Mouse (Mus musculus) splenic B cell, adult 2 months (primary cell): ENCODE measurements at regions not wholly inside any gene's neighbourhood (a gene's known extent, or its start where the extent isn't known, plus 50 kb on each side); places are given as distances from the start of the nearest gene placed in this dataset.

Source experiments
- DNase-seq: peaks from one replicate; pipeline ENCODE4 v3.0.0-alpha.2; 2011; ENCODE audit warnings: low read depth, low spot score
- H3K27me3 ChIP-seq: 2 replicates; pipeline ENCODE4 v1.6.1; 2012; ENCODE audit warnings: mild to moderate bottlenecking, low read length, moderate library complexity, mixed read lengths; ENCODE audit not compliant: control insufficient read depth, poor library complexity, insufficient read depth, severe bottlenecking
- H3K36me3 ChIP-seq: 2 replicates; pipeline ENCODE4 v1.6.1; 2012; ENCODE audit warnings: mild to moderate bottlenecking, low read length, moderate library complexity, mixed read lengths; ENCODE audit not compliant: control insufficient read depth, poor library complexity, insufficient read depth, severe bottlenecking

DNA sequence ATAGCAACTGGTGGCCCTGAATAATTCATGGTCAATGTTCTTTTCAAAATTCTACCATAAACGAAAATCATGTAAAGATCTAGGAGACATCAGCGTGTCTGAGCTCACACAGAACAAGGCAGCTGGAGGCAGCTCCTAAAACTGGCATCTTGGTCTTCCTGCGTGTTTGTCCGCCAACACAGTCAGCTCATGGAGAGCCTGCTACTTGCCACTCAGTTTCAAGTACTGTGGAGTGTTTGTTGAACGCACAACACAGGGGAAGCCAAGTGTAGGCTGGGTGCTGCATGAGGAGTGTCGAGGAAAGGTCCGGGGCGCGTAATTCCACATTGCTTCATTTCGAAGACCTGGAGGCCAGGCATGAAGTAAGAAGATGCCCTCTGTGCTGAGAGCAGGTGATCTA is 139.0 kb upstream of the Frmd6 start:
- DNase-seq = no peak
- Histone ChIP-seq H3K27me3 (no peaks in the 10 kb centered on the region), H3K36me3 (no peaks in the 10 kb centered on the region)

DNA sequence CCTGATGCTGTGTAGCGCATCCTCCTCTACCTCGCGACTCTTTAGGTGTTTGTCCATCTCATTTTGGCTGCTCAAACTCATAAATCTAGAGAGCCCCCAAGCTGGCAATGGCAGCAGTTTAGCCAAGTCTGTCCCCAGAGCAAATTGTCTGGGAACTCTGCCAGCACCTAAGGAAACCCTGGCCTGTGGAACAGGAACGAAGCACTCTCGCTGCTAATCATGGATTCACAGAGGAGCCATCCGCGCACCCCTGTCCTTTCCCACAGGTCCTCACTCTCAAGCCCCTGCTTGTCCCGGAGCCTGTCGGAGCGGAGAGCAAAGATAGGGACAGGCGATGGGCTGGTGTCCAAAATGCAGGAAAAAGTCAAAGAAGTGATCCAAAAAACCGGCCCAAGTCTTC is 138.3 kb upstream of the Frmd6 start:
- no peak for DNase-seq
- H3K27me3 ChIP-seq = no peaks in the 10 kb centered on the region
- no peaks in the 10 kb centered on the region for H3K36me3 ChIP-seq

GRCm38 (mm10) chr12:70695162-70695561 is 130.2 kb upstream of the Frmd6 start:
- H3K36me3 ChIP-seq = no peaks in the 10 kb centered on the region
- no peaks in the 10 kb centered on the region for H3K27me3 ChIP-seq
- DNase-seq = peak; percentile 33

DNA sequence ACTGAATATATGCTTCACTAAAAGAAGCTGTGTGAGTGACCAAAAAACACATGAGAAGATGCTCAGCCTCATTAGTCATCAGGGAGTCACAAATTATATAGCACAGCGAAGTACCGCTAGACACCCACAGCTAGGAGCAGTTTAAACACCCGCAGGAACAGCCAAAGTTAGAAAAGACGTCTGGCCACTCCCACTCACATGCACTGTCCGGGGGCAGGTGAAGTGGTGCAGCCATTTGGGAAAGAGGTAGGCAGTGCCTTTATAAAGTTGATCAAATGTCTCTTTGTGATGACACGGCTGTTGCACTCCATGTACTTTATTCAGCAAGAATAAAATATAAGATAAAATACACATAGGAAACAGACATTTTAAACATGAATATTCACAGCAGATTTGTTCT is 129.1 kb upstream of the Frmd6 start:
- H3K36me3 ChIP-seq = no peaks in the 10 kb centered on the region
- no peak for DNase-seq
- H3K27me3 ChIP-seq = no peaks in the 10 kb centered on the region

GRCm38 (mm10) chr12:70698466-70698865 is 126.8 kb upstream of the Frmd6 start:
- no peak for DNase-seq
- H3K27me3 ChIP-seq = no peaks in the 10 kb centered on the region
- no peaks in the 10 kb centered on the region for H3K36me3 ChIP-seq

- no peak for DNase-seq
- Histone ChIP-seq H3K36me3 (no peaks in the 10 kb centered on the region), H3K27me3 (no peaks in the 10 kb centered on the region)
Observed at GRCm38 (mm10) chr12:70702473-70702872, 122.8 kb upstream of the Frmd6 start.

- peak; percentile 51 for DNase-seq
- Histone ChIP-seq H3K36me3 (no peaks in the 10 kb centered on the region), H3K27me3 (no peaks in the 10 kb centered on the region)
Observed at GRCm38 (mm10) chr12:70706806-70707628, 118.3 kb upstream of the Frmd6 start.

DNA sequence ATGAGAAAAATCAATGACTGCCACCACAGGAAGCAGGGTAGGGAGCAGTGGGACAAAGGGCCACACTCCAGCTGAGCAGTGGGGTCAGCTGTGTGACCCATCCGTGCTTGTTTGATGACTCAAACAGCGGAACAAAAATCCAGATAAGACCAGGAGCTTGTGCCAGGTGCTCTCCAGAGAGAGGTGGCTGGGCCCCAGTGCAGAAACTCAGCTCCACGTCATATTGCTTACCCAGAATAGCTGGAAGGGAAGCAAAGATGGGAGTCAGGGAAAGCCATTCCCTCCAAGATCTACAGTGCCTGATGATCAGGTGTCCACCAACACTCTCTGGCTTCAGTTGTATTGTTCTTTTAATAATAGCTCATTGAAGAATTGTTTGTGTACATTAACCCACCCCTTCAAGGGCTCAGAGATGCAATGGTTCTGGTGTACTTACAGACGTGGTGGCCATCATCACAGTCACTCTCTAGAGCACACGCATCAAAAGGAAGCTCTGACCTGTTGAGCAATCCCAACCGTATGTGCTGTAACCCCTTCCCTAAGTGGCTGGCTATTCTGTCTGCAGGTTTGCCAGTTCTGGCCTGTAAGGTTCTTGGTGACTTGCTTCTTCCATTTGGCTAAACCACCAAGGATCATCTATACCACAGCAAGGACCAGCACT is 117.6 kb upstream of the Frmd6 start:
- Histone ChIP-seq H3K36me3 (no peaks in the 10 kb centered on the region), H3K27me3 (no peaks in the 10 kb centered on the region)
- DNase-seq = no peak

- H3K27me3 ChIP-seq = no peaks in the 10 kb centered on the region
- H3K36me3 ChIP-seq = no peaks in the 10 kb centered on the region
- DNase-seq = no peak
Observed at GRCm38 (mm10) chr12:70708290-70708668, 117.0 kb upstream of the Frmd6 start.

DNA sequence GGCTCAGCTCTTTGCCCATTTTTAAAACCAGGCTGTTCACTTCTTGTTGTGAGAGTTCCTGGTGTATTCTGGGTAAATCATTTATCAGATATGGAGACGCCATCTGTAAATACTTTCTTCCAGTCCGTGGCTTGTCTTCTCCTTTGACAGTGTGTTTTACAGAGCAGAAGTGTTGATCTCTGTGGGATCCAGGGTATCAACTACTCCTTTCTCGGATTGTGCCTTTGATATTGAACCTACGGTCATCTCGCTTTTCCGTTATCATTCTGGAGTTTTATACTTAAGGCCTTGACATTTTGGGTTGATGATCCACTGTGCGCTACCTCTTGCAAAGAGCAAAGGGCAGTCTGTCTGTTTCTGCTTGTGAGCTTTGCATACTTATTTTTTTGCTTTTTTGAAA is 115.0 kb upstream of the Frmd6 start:
- no peaks in the 10 kb centered on the region for H3K36me3 ChIP-seq
- no peaks in the 10 kb centered on the region for H3K27me3 ChIP-seq
- DNase-seq = no peak

DNA sequence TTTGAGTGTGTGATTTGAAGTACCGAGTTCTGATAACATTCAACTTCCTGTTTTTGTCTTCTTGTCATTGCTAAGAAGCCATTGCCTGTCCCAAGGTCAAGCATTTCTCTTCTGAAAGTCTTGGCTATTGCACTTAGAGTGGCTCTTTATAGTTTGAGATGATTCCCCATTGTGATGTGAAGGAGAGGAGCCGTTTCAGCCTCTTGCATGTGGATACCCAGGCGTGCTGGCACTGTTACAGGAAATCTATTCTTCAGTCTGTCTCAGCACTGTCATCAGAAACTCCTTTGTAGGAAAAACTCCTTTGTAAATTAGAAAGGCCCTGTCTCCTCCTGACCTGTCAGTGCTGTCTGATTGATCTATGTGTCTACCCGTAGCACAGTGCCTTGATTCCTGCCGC is 114.3 kb upstream of the Frmd6 start:
- Histone ChIP-seq H3K36me3 (no peaks in the 10 kb centered on the region), H3K27me3 (no peaks in the 10 kb centered on the region)
- DNase-seq = no peak

GRCm38 (mm10) chr12:70712322-70713024 is 112.8 kb upstream of the Frmd6 start:
- no peak for DNase-seq
- H3K27me3 ChIP-seq = no peaks in the 10 kb centered on the region
- H3K36me3 ChIP-seq = no peaks in the 10 kb centered on the region

- no peaks in the 10 kb centered on the region for H3K36me3 ChIP-seq
- no peaks in the 10 kb centered on the region for H3K27me3 ChIP-seq
- DNase-seq = peak; percentile 58
Observed at GRCm38 (mm10) chr12:70713499-70714280, 111.6 kb upstream of the Frmd6 start.

DNA sequence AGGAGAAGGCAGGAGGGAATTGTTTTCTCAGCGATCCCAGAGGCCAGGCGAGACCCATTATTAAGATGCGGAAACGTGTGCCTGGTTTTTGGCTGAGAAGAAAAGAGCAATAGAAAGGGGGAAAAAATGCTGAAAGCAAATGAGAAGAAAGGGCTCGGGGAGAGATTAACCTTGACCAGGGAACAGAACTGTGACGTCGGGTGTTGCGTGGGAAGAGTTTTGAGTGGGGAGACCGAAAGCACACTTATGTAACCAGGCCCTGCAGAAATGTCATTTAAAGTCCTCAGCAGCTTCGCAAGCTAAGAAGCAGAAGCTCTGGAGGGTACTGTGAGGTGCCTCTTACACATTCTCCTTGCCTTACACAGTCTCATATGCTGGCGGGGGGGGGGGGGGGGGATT is 111.0 kb upstream of the Frmd6 start:
- Histone ChIP-seq H3K27me3 (no peaks in the 10 kb centered on the region), H3K36me3 (no peaks in the 10 kb centered on the region)
- no peak for DNase-seq
